Mouse (Mus musculus): ENCODE measurements around the gene Mreg. TPM values are rescaled to one million over a fixed set of nuclear protein-coding genes. Genes with fewer than 3 reads are reported as not detected.

Mreg gene
- polyA plus RNA-seq, 1 experiment from 2014 or later: 0.74 TPM

- DNase-seq (ENCODE audit: low read depth, low spot score): no peak
- no peaks in the 10 kb centered on the region for H3K27me3 ChIP-seq
- in situ Hi-C loops (cut with MboI; ENCODE audit: low pct_unique_long_range_greater_than_20kb): no loop called here
- CTCF ChIA-PET: no interaction called here
- POLR2A ChIA-PET: no interaction called here
- no peak for TF ChIP-seq CTCF (IDR thresholded peaks at IDR 0.05)
- ATAC-seq: no peak
Observed at GRCm38 (mm10) chr1:72214470-72214961, 2.4 kb upstream of the Mreg start.

- ATAC-seq: no peak
Observed at GRCm38 (mm10) chr1:72213954-72214353, 1.8 kb upstream of the Mreg start.

GRCm38 (mm10) chr1:72210803-72211679, 1.1 kb downstream of the Mreg start:
- no peaks in the 10 kb centered on the region for H3K27me3 ChIP-seq
- in situ Hi-C loops (cut with MboI; ENCODE audit: low pct_unique_long_range_greater_than_20kb): no loop called here
- DNase-seq (ENCODE audit: low read depth, low spot score) (no peak), ATAC-seq (no peak)
- POLR2A ChIA-PET: no interaction called here
- no peak for TF ChIP-seq CTCF (IDR thresholded peaks at IDR 0.05)
- CTCF ChIA-PET: interaction anchor here (1.0 to 1.1 kb wide), 2 partner anchors 14 to 16 kb away, joined by 3 read pairs; no protein-coding TSS in a partner anchor

More at GRCm38 (mm10) chr1:72213954-72214353, 1.8 kb upstream of the Mreg start:
- in situ Hi-C loops (cut with MboI; ENCODE audit: low pct_unique_long_range_greater_than_20kb): no loop called here
- CTCF ChIA-PET: no interaction called here
- DNase-seq (ENCODE audit: low read depth, low spot score): no peak
- TF ChIP-seq CTCF (IDR thresholded peaks at IDR 0.05): no peak
- no peaks in the 10 kb centered on the region for H3K27me3 ChIP-seq
- POLR2A ChIA-PET: no interaction called here

DNA sequence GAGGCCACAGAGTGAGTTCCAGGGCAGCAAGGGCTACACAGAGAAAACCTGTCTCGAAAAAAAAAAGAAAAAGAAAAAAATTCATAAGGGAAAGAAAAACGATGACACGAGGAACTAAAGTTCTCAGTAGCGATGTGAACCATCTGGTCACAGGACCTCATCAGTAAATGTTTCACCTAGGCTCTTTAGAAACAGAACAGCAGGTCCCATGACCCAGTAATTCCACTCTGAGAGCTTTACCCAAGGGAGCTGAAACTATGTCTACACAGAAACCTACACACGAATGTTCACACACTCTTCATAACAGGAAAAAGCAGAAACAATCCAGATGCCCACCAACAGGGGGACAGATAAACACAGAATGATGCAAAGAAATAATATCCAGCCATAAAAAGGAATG, 4.0 kb downstream of the Mreg start:
- no peaks in the 10 kb centered on the region for H3K27me3 ChIP-seq
- in situ Hi-C loops (cut with MboI; ENCODE audit: low pct_unique_long_range_greater_than_20kb): no loop called here
- DNase-seq (ENCODE audit: low read depth, low spot score) (no peak), ATAC-seq (no peak)
- ChIA-PET POLR2A (no interaction called here), CTCF (no interaction called here)
- no peak for TF ChIP-seq CTCF (IDR thresholded peaks at IDR 0.05)

- ChIA-PET CTCF (no interaction called here), POLR2A (no interaction called here)
Observed at GRCm38 (mm10) chr1:72205113-72205512, 7.0 kb downstream of the Mreg start.

GRCm38 (mm10) chr1:72203204-72203603, 8.9 kb downstream of the Mreg start:
- ATAC-seq: no peak
- POLR2A ChIA-PET: no interaction called here
- TF ChIP-seq CTCF (IDR thresholded peaks at IDR 0.05): no peak
- CTCF ChIA-PET: interaction anchor here (1.3 kb wide), 1 partner anchor 13 kb away, joined by 3 read pairs; no protein-coding TSS in a partner anchor
- no peak for DNase-seq (ENCODE audit: low read depth, low spot score)
- H3K27me3 ChIP-seq: no peaks in the 10 kb centered on the region
- in situ Hi-C loops (cut with MboI; ENCODE audit: low pct_unique_long_range_greater_than_20kb): no loop called here

More at GRCm38 (mm10) chr1:72205113-72205512, 7.0 kb downstream of the Mreg start:
- in situ Hi-C loops (cut with MboI; ENCODE audit: low pct_unique_long_range_greater_than_20kb): no loop called here
- TF ChIP-seq CTCF (IDR thresholded peaks at IDR 0.05): no peak
- DNase-seq (ENCODE audit: low read depth, low spot score): no peak
- H3K27me3 ChIP-seq: no peaks in the 10 kb centered on the region
- ATAC-seq: no peak

DNA sequence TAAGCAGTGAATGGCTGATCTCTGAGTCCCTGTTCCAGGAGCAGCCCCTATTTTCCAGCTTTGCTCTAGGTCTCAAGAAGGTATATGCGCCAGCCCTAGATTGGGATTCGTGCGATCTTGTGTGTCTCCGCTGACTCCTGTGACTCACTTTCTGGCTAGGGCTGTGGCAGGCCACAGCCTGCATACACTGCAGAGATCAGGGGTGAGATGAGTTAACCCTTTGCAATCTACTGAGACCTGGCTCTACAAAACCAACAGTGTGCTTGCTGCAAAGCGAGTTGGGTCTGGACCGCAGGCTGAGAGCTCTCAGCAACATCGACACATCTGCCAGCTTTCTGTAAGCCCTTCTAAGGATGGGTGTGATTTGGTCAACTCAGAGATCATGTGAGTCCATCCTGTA, 9.4 kb downstream of the Mreg start:
- CTCF ChIA-PET: no interaction called here
- in situ Hi-C loops (cut with MboI; ENCODE audit: low pct_unique_long_range_greater_than_20kb): no loop called here
- DNase-seq (ENCODE audit: low read depth, low spot score) (no peak), ATAC-seq (no peak)
- no peak for TF ChIP-seq CTCF (IDR thresholded peaks at IDR 0.05)
- H3K27me3 ChIP-seq: no peaks in the 10 kb centered on the region
- POLR2A ChIA-PET: no interaction called here

DNA sequence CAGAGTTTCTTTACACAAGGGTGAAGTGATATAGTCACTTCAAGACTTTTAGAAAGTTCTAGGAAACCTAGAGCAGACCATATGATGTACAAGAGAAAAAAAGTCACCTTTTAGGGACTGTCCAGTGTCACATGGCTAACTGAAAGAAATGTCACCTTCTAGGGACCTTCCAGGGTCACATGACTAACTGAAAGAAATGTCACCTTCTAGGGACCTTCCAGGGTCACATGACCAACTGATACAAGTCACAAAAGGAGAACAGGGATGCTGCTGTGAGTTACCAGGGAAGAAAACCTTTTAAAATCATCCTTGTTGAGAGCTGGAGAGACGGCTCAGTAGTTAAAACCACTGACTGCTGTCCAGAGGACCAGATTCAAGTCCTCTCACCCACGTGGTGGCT, 10.0 kb downstream of the Mreg start:
- no peaks in the 10 kb centered on the region for H3K27me3 ChIP-seq
- POLR2A ChIA-PET: no interaction called here
- in situ Hi-C loops (cut with MboI; ENCODE audit: low pct_unique_long_range_greater_than_20kb): no loop called here
- ATAC-seq (no peak), DNase-seq (ENCODE audit: low read depth, low spot score) (no peak)
- no peak for TF ChIP-seq CTCF (IDR thresholded peaks at IDR 0.05)
- CTCF ChIA-PET: no interaction called here

DNA sequence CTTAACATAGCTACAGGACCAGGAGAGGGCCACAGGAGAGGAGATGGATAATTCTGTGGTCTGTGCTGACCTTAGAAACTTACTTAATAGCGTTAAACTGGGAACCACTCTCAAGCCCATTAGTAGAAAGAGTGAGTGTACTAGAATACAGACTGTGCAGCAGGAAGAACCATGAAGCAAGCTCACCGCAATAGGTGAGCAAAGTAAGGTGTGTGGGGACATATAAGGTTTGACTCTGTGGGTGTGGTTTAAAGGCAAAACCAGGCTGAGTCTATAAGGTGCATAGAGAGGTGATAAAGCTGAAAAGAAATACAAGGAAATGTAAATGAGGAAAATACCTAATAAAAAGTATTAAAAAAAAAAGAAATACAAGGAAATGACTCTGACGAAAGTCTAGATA, 11.0 kb downstream of the Mreg start:
- POLR2A ChIA-PET: no interaction called here
- CTCF ChIA-PET: no interaction called here
- H3K27me3 ChIP-seq: no peaks in the 10 kb centered on the region
- TF ChIP-seq CTCF (IDR thresholded peaks at IDR 0.05): no peak
- in situ Hi-C loops (cut with MboI; ENCODE audit: low pct_unique_long_range_greater_than_20kb): no loop called here
- ATAC-seq (no peak), DNase-seq (ENCODE audit: low read depth, low spot score) (no peak)

GRCm38 (mm10) chr1:72198142-72198806, 13.8 kb downstream of the Mreg start:
- ATAC-seq: no peak

More at GRCm38 (mm10) chr1:72198142-72198806, 13.8 kb downstream of the Mreg start:
- DNase-seq (ENCODE audit: low read depth, low spot score): no peak
- in situ Hi-C loops (cut with MboI; ENCODE audit: low pct_unique_long_range_greater_than_20kb): no loop called here
- CTCF ChIA-PET: interaction anchor here (1.0 kb wide), 1 partner anchor 15 kb away, joined by 3 read pairs; no protein-coding TSS in a partner anchor
- TF ChIP-seq CTCF (IDR thresholded peaks at IDR 0.05): no peak
- H3K27me3 ChIP-seq: no peaks in the 10 kb centered on the region
- POLR2A ChIA-PET: no interaction called here

Measured in Patski (cell line).